Mouse (Mus musculus) testis, postnatal 10 days (tissue): ENCODE measurements around the gene Stat1.

ENCODE experiments used
- DNase-seq: peaks from one replicate; pipeline ENCODE4 v3.0.0; 2021; ENCODE audit warnings: low spot score

Stat1 gene

DNA sequence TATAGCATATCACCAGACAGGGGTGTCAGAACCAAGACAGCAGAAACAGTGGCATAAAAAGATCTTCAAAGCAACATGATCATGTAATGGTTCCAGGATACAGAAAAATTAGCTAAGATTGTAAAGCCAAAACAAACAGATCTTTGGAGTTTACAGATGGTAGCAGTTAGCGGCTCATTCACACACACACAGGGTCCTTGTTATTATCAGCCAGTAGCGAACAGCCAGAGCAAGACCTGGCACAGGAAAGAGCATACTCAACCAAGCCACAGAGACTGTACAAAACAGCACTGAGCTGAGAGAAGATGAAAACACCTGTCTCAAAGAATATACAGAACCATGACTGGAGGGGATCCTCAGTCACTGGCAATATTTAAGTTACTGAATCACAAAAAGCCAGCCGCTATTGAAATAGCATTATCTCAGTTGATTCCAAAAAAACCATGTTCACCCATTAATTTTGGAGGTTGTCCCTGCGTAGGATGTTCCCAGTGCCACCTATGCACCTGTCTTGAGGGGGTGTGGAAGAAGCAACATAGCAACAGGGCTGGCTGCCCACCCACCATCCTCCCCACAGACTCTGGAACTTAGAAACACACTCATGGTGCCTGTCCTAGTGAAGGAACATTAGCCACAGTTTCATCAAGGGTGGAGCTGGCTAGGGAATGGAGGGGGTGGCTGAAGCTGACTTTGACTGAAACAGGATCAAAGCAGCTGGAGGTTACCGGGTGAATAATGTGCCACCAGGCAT lies 44.6 kb downstream of the Stat1 start:
- peak; percentile 13 for DNase-seq

DNA sequence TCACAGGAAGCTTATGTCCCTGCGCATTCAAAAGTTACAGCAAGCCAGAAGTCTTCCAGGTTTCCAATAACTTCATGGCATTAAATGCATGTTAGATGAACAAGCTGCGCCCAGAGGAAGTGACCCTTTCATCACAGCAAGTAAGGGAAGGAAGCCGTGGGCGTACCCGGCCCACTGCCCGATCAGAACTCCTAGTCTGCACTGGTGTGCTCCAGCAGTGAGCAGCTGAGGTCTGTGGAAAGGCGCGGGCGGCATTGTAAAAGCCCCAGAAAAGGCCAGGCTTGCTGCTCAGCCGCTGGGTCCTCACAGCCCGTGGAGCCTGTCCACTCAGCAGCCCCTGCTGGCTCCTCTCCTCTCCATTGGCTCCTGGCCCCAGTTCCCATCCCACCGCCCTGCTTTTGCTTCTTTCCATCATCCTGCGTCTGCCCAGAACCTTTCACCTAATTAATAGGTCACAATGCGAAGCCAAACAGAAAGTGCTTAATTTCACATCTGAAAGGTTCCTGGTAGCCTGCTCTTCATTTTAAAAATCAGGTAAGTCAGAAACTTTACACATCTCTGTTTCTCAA lies 47.5 kb downstream of the Stat1 start:
- no peak for DNase-seq

DNA sequence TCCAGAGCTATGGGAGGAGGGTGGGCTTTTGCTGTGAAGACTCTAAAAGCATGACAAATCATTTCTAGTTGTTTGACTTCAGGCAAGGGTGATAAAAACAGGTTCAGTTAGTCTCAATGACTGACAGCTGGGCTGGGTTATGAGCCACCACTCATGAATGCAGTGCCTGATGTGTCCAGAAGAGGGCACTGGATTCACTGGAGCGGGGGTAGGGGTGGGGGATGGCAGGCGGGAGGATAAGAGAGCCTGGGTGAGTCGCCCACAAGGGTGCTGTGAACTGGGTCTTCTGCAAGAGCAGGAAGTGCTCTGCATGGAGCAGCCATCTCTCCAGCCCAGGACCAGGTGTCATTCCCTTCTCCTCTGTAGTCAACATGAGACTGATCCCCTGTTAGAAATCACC lies 50.8 kb downstream of the Stat1 start:
- DNase-seq: peak; percentile 53

DNA sequence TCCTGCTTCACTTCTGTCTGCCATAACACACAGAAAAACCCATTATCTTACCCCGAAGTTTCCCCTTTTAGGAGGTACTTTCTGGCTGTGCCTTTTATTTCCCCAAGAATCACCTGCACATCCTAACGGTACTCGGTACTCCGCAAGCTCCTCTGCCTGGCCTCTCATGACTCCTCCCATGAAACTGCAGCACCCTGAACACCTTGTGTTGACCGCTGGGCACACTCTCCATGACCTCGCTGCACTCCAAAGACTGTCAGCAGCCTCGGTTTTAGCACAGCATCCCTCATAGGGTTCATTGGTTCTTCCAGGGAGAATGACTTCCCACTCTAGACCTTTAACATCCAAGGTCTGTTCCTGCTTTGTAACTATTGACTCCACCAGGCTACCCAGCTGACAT lies 51.5 kb downstream of the Stat1 start:
- DNase-seq: no peak

GRCm38 (mm10) chr1:52171271-52171670 lies 52.0 kb downstream of the Stat1 start:
- DNase-seq: no peak

DNA sequence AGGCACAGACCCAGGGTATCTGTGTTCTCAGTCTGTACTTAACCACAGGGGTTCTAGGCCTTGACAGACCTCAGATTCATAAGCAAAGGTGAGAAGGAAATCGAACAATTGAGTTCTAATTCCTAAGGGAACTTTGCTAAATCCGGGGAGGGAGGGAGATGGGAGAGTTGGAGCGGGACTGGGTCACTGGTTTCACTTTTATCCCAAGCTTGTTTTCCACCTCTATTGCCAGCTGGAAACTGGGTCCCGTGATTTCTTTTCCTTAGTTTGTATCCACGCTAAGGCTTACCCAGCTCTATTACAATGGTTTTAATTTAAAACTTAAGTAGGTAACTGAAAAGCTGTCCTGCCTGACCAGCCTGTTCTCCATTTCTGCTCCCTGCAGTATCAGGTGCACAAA lies 56.1 kb downstream of the Stat1 start:
- no peak for DNase-seq

GRCm38 (mm10) chr1:52175983-52176382 lies 56.7 kb downstream of the Stat1 start:
- no peak for DNase-seq

- DNase-seq: no peak
These were observed 57.8 kb downstream of the Stat1 start for GRCm38 (mm10) chr1:52176999-52177398.

DNA sequence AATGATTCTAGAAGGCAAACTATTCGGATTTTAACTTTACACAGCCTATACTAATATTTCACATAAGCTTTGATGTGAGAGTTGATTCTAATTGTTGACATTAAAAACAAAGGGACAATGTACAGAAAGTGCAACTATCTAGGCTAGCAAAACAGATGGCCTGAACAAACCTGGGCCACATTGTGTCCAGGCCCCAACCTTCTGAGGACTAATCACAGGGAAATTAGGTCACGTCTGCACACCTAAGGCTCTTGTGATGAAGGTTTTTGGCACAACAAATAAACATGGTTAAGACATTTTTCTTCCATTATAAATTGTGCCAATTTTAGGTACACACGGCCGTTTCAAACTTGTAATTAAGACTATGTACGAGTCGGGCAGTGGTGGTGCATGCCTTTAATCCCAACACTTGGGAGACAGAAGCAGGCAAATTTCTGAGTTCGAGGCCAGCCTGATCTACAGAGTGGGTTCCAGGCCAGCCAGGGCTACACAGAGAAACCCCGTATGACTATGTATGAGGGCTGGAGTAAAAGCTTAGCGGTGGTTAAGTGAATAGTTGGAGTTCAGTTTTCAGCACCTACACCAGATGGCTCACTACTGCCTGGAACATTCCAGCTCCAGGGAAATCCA lies 60.8 kb downstream of the Stat1 start:
- DNase-seq: no peak

DNA sequence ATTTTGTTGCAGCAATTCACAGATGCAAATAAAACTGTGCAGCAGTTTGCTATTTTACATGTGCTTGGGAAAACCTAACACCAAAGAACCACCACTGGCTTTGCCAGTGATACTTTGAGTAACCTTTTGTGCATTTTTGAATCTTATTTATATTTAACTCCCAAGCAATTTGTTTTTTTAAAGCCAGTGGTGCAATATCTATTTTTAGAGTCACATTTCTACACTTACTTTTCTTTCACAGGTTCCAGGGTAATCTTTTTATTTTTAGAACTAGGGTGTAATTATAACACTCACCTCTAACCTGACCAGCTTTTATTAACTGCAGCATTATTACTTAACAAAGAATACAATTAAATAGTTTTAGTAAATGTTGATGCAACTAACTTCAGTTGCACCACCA lies 62.8 kb downstream of the Stat1 start:
- no peak for DNase-seq

- DNase-seq: no peak
These were observed 63.8 kb downstream of the Stat1 start for GRCm38 (mm10) chr1:52182992-52183391.
